Mouse (Mus musculus) ES-E14 (cell line): ENCODE data around the gene Blcap. TPM values are rescaled to one million over a fixed set of nuclear protein-coding genes. Genes with fewer than 3 reads are reported as not detected.

Source experiments
- DNase-seq: peaks from one replicate; pipeline ENCODE4 v3.0.0-alpha.2; 2013; ENCODE audit warnings: low read depth, low spot score
- H3K27ac ChIP-seq: 2 replicates; pipeline ENCODE4 v1.5.1; 2012; ENCODE audit warnings: low read depth, mild to moderate bottlenecking, low read length, moderate library complexity, mixed read lengths; ENCODE audit not compliant: poor library complexity, insufficient read depth, severe bottlenecking
- H3K36me3 ChIP-seq: 2 replicates; pipeline ENCODE4 v1.6.1; 2012; ENCODE audit warnings: mild to moderate bottlenecking, low read length, moderate library complexity, mixed read lengths; ENCODE audit not compliant: control insufficient read depth, poor library complexity, insufficient read depth, severe bottlenecking
- H3K4me1 ChIP-seq, 2 experiments: fragments of 150-350 bp in 1 of 2; sonication (generic) in 1 of 2; 2 replicates each; pipeline ENCODE4 v1.6.1; 2012; ENCODE audit warnings: low read length in 2 of 2, mild to moderate bottlenecking in 1 of 2, mixed read lengths in 1 of 2; ENCODE audit not compliant: control insufficient read depth in 2 of 2, insufficient read depth in 2 of 2, poor library complexity in 1 of 2
- H3K4me3 ChIP-seq, 2 experiments: fragments of 150-350 bp in 1 of 2; sonication (generic) in 1 of 2; 2 replicates each; pipeline ENCODE4 v1.5.1; 2012; ENCODE audit warnings: low read length in 2 of 2, low read depth in 1 of 2, mild to moderate bottlenecking in 1 of 2, mixed read lengths in 1 of 2; ENCODE audit not compliant: insufficient read depth in 1 of 2, poor library complexity in 1 of 2, severe bottlenecking in 1 of 2
- H3K9ac ChIP-seq: 2 replicates; pipeline ENCODE4 v1.6.1; 2012; ENCODE audit warnings: low read depth, mild to moderate bottlenecking, low read length, mixed read lengths; ENCODE audit not compliant: poor library complexity, insufficient read depth, severe bottlenecking
- H3K9me3 ChIP-seq: fragments of 150-350 bp; sonication (generic); 2 replicates; pipeline ENCODE4 v1.6.1; 2012; ENCODE audit warnings: low read depth, mild to moderate bottlenecking, low read length; ENCODE audit not compliant: control insufficient read depth, insufficient read depth
- CHD2 ChIP-seq: IDR thresholded peaks from 2 replicates; pipeline ENCODE4 v1.6.1; 2014; ENCODE audit warnings: mild to moderate bottlenecking, low read depth, low read length, inconsistent platforms
- HCFC1 ChIP-seq: IDR thresholded peaks from 2 replicates; pipeline ENCODE4 v1.6.1; 2012; ENCODE audit warnings: low read length, inconsistent platforms, borderline replicate concordance; ENCODE audit not compliant: insufficient read depth
- MAFK ChIP-seq: IDR thresholded peaks from 2 replicates; pipeline ENCODE4 v1.6.1; 2014; ENCODE audit warnings: mild to moderate bottlenecking, low read depth, low read length, inconsistent platforms; ENCODE audit not compliant: insufficient read depth
- ZC3H11A ChIP-seq: IDR thresholded peaks from 2 replicates; pipeline ENCODE4 v1.6.1; 2012; ENCODE audit warnings: low read depth, mild to moderate bottlenecking, inconsistent platforms, low read length, borderline replicate concordance
- ZNF384 ChIP-seq: IDR thresholded peaks from 2 replicates; pipeline ENCODE4 v1.6.1; 2012; ENCODE audit warnings: low read depth, low read length, inconsistent platforms
- in situ Hi-C, 2 experiments: fragments of 600-800 bp; cut with MboI; formaldehyde crosslinking; loops; one replicate each; pipeline ENCODE4 v1.15.1; 2025; ENCODE audit warnings: low sequenced_read_pairs in 2 of 2, inconsistent platforms in 1 of 2; ENCODE audit not compliant: unreplicated experiment in 2 of 2
- total RNA-seq: library from RNA; depleted of rRNA; stranded (reverse); fragments of 300-350 nt; gene quantifications from 2 replicates; pipeline ENCODE4 v1.2.3, GENCODE M21; 2012

Blcap gene
- total RNA-seq, 1 experiment: 42.4 TPM

- no peak for TF ChIP-seq CHD2
- no peak for TF ChIP-seq ZNF384
- TF ChIP-seq ZC3H11A: no peak
- no peak for TF ChIP-seq HCFC1
- TF ChIP-seq MAFK: no peak
- in situ Hi-C loops: loop anchor here (5.0 kb wide), 3 partner anchors 230 to 285 kb away; no protein-coding TSS in a partner anchor
- no peaks in the 10 kb centered on the region for H3K36me3 ChIP-seq
- peaks cover 2 to 5% of the 10 kb centered on the region in 2 experiments; a peak in 2 of 4 replicates for H3K4me1 ChIP-seq
- no peak overlapping the region for H3K27ac ChIP-seq
- H3K9ac ChIP-seq: no peak overlapping the region
- H3K9me3 ChIP-seq: no peaks in the 10 kb centered on the region
- no peak for DNase-seq
- no peak overlapping the region for H3K4me3 ChIP-seq
Measured at GRCm38 (mm10) chr2:157572786-157573185, 1.7 kb upstream of the Blcap start.

GRCm38 (mm10) chr2:157569796-157570485 is 1.1 kb downstream of the Blcap start:
- peaks cover 2 to 8% of the 10 kb centered on the region in 2 experiments; a peak in 2 of 4 replicates for H3K4me1 ChIP-seq
- no peak overlapping the region for H3K27ac ChIP-seq
- H3K9ac ChIP-seq: no peak overlapping the region
- no peak overlapping the region for H3K4me3 ChIP-seq
- TF ChIP-seq HCFC1 (no peak), ZNF384 (no peak)
- in situ Hi-C loops: loop anchor here (5.0 kb wide), 3 partner anchors 228 to 283 kb away; no protein-coding TSS in a partner anchor
- no peak for DNase-seq
- H3K9me3 ChIP-seq: no peaks in the 10 kb centered on the region
- no peaks in the 10 kb centered on the region for H3K36me3 ChIP-seq

DNA sequence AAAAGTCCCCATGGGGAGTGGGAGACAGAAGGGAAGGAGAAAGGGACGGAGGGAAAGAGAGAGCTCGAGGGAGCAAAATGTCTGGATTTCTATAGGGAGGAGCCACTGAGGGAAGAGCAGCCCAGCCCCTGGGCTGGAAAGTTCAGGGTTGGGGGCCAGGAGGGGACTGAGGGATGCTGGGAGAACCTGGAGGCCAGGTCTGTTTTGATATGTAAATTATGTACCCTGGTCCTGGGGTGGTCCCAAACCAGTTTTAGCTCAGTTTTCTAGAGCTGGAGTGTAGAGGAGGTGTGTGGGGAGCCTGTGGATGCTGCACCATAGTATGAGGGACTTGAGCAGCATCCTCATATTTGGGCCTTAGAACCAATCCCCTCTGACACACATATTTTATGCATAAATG is 2.2 kb downstream of the Blcap start:
- in situ Hi-C loops: no loop called here
- H3K27ac ChIP-seq: peak overlapping the region; percentile 55; the same call in 1 of the 2 replicates
- no peaks in the 10 kb centered on the region for H3K9me3 ChIP-seq
- no peaks in the 10 kb centered on the region for H3K36me3 ChIP-seq
- H3K4me3 ChIP-seq: peak overlapping the region; percentile 24 to 29; a peak in 3 of 4 replicates
- DNase-seq: no peak
- H3K9ac ChIP-seq: peak overlapping the region; percentile 47; the same call in 1 of the 2 replicates
- TF ChIP-seq MAFK: no peak
- TF ChIP-seq ZC3H11A: no peak
- TF ChIP-seq ZNF384: no peak
- TF ChIP-seq HCFC1: no peak
- TF ChIP-seq CHD2: no peak
- peaks cover 2 to 8% of the 10 kb centered on the region in 2 experiments; a peak in 2 of 4 replicates for H3K4me1 ChIP-seq

- H3K4me1 ChIP-seq: peaks cover 2 to 8% of the 10 kb centered on the region in 2 experiments; a peak in 2 of 4 replicates
- H3K27ac ChIP-seq: peak overlapping the region; percentile 78
- peak overlapping the region; percentile 87 for H3K9ac ChIP-seq
- H3K4me3 ChIP-seq: peak overlapping the region; percentile 87 to 90
- in situ Hi-C loops: no loop called here
- no peak for TF ChIP-seq ZNF384
- TF ChIP-seq MAFK: peak; percentile 66; the same call in 1 of the 2 replicates
- TF ChIP-seq CHD2: no peak
- TF ChIP-seq ZC3H11A: no peak
- peak; percentile 83 for TF ChIP-seq HCFC1
- DNase-seq: no peak
- no peaks in the 10 kb centered on the region; the same call in 1 of the 2 replicates for H3K36me3 ChIP-seq
- no peaks in the 10 kb centered on the region for H3K9me3 ChIP-seq
Measured at GRCm38 (mm10) chr2:157567235-157567961, 3.7 kb downstream of the Blcap start.
